Mouse (Mus musculus) adrenal gland, postnatal 10 days (tissue): ENCODE results near the gene Gm5799. TPM values are rescaled to one million over a fixed set of nuclear protein-coding genes. Genes with fewer than 3 reads are reported as not detected.
"Not testable (repeated sequence)": the region's sequence is repeated elsewhere in the genome, so short reads cannot be mapped to it uniquely, and the experiment has no call there.

Source experiments
- DNase-seq: peaks from one replicate; pipeline ENCODE4 v3.0.0; 2021; ENCODE audit warnings: mixed read lengths
- long read RNA-seq, 2 experiments: library from polyadenylated mRNA; stranded (forward); transcript quantifications; one replicate each; pipeline ENCODE4 v2.0.0; 2021
- total RNA-seq, 2 experiments: library from RNA; stranded (reverse); gene quantifications; 2 replicates each; pipeline ENCODE4 v1.2.3; 2021

The Gm5799 gene
- under 1 TPM in 1 of 2 experiments, not detected in 1; 0.27 TPM for total RNA-seq
- long read RNA-seq, experiment 1, partial matches to known transcripts, result 0 of 1 reads
- long read RNA-seq, experiment 1, other reads (novel, unspliced or antisense), result 1 of 1 reads
- long read RNA-seq, experiment 2, result 0 reads

- DNase-seq, result not testable (repeated sequence)
These were observed at the start of gene Gm5799 for GRCm38 (mm10) chr14:43543276-43543675. Gene Gm5799, plus strand, starts transcription at chr14:43543576.

GRCm38 (mm10) chr14:43531052-43532010 lies 12.0 kb upstream of the Gm5799 start:
- peak; percentile 3 for DNase-seq

GRCm38 (mm10) chr14:43532011-43532383 lies 11.4 kb upstream of the Gm5799 start:
- not testable (repeated sequence) for DNase-seq

GRCm38 (mm10) chr14:43532387-43532786 lies 11.0 kb upstream of the Gm5799 start:
- peak; percentile 26 for DNase-seq

- DNase-seq, result peak; percentile 8
These were observed 5.2 kb upstream of the Gm5799 start for GRCm38 (mm10) chr14:43538144-43538543.

- not testable (repeated sequence) for DNase-seq
These were observed 2.9 kb downstream of the Gm5799 start for GRCm38 (mm10) chr14:43546281-43546680.

GRCm38 (mm10) chr14:43552271-43552670 lies 8.9 kb downstream of the Gm5799 start:
- DNase-seq, result peak; percentile 4

GRCm38 (mm10) chr14:43577969-43578368 lies 34.6 kb downstream of the Gm5799 start:
- DNase-seq, result not testable (repeated sequence)

GRCm38 (mm10) chr14:43579046-43579445 lies 35.7 kb downstream of the Gm5799 start, which contains the start of gene Gm17654:
Gene Gm17654, minus strand, starts transcription at chr14:43579146.
- DNase-seq, result not testable (repeated sequence)

Other genes with a start within 250 kb of the Gm5799 start
- not detected for gene Gm8127, start 249.7 kb upstream of the Gm5799 start, total RNA-seq
- gene 1700001F09Rik, start 195.8 kb upstream of the Gm5799 start, total RNA-seq, result not detected
- gene Gm8138, start 127.2 kb upstream of the Gm5799 start, total RNA-seq, result not detected
- gene Gm17654, start 35.6 kb downstream of the Gm5799 start, total RNA-seq, result not detected
- not detected for gene Gm10375, start 64.4 kb downstream of the Gm5799 start, total RNA-seq
- not detected for gene Gm8165, start 133.6 kb downstream of the Gm5799 start, total RNA-seq
- gene Gm7324, start 154.3 kb downstream of the Gm5799 start, total RNA-seq, result 1 to 10 TPM; 1.0 to 1.7 TPM
- not detected for gene Gm16506, start 183.9 kb downstream of the Gm5799 start, total RNA-seq
- gene Gm6526, start 204.3 kb downstream of the Gm5799 start, total RNA-seq, result not detected
- not detected for gene Gm8180, start 241.2 kb downstream of the Gm5799 start, total RNA-seq